Mouse (Mus musculus) lung, embryonic 16.5 days (tissue): ENCODE results near the gene Tmem9. TPM values are rescaled to one million over a fixed set of nuclear protein-coding genes. Genes with fewer than 3 reads are reported as not detected.

Source experiments
- ATAC-seq: fragments of 200-750 bp; cut with Nextera tagmentation; 2 replicates; pipeline ENCODE4 v1.8.0; 2017; ENCODE audit warnings: low read depth, mild to moderate bottlenecking, moderate library complexity
- H3K27ac ChIP-seq: fragments of 300-500 bp; sonication (generic); 2 replicates; pipeline ENCODE4 v1.5.1; 2014; ENCODE audit warnings: mild to moderate bottlenecking, control low read depth, low read length
- H3K27me3 ChIP-seq: fragments of 300-500 bp; sonication (generic); 2 replicates; pipeline ENCODE4 v1.6.1; 2014; ENCODE audit warnings: low read depth, low read length, mixed read lengths; ENCODE audit not compliant: control insufficient read depth, insufficient read depth
- H3K36me3 ChIP-seq: fragments of 300-500 bp; sonication (generic); 2 replicates; pipeline ENCODE4 v1.6.1; 2014; ENCODE audit warnings: low read length; ENCODE audit not compliant: control insufficient read depth, insufficient read depth
- H3K4me1 ChIP-seq: fragments of 300-500 bp; sonication (generic); replicated peaks from 2 replicates; pipeline ENCODE4 v1.6.1; 2014; ENCODE audit warnings: low read length, mixed read lengths; ENCODE audit not compliant: control insufficient read depth, insufficient read depth
- H3K4me2 ChIP-seq: fragments of 300-500 bp; sonication (generic); 2 replicates; pipeline ENCODE4 v1.6.1; 2014; ENCODE audit warnings: low read depth, low read length, control low read depth
- H3K4me3 ChIP-seq: fragments of 300-500 bp; sonication (generic); 2 replicates; pipeline ENCODE4 v1.5.1; 2014; ENCODE audit warnings: mild to moderate bottlenecking, low read length, control low read depth
- H3K9ac ChIP-seq: fragments of 300-500 bp; sonication (generic); 2 replicates; pipeline ENCODE4 v1.6.1; 2014; ENCODE audit warnings: low read length, control low read depth
- H3K9me3 ChIP-seq: fragments of 300-500 bp; sonication (generic); 2 replicates; pipeline ENCODE4 v1.6.1; 2016; ENCODE audit warnings: low read length; ENCODE audit not compliant: control insufficient read depth
- WGBS: fragments of 180-500 bp; shearing (Covaris S2); extraction: QIAGEN DNeasy Blood & Tissue Kit; methylation state at CpG from one replicate; pipeline ENCODE4 v1.1.7; 2014; 5-methylcytosine and 5-hydroxymethylcytosine counted together
- polyA plus RNA-seq: library from polyadenylated mRNA; unstranded; fragments of >200 nt; fragmentation: Nextera tagmentation; extraction: Ambion mirVana; gene quantifications from 2 replicates; pipeline ENCODE4 v1.2.1, GENCODE M21; 2015

Gene Tmem9
- polyA plus RNA-seq = 163 and 171 TPM in 2 replicates

GRCm38 (mm10) chr1:136007211-136008158 is at the start of gene Tmem9:
Gene Tmem9, plus strand, starts transcription at chr1:136008150.
- Histone ChIP-seq H3K4me3 (peak within 1 kb of the TSS; percentile 59), H3K27ac (no peak within 1 kb of the TSS), H3K4me1 (peaks cover 7% of the 10 kb centered on the region), H3K9ac (peak within 1 kb of the TSS; percentile 62), H3K36me3 (no peaks in the 10 kb centered on the region), H3K9me3 (no peaks in the 10 kb centered on the region), H3K27me3 (peaks cover 5% of the 10 kb centered on the region; the same call in 1 of the 2 replicates), H3K4me2 (peak within 1 kb of the TSS; percentile 80)
- WGBS = 4% methylated on average over 37 of the region's 37 CpGs
- peak; percentile 97 for ATAC-seq

- WGBS = 34% methylated on average over 4 of the region's 4 CpGs
- ATAC-seq = no peak
- Histone ChIP-seq H3K9ac (no peak overlapping the region), H3K36me3 (no peaks in the 10 kb centered on the region), H3K9me3 (no peaks in the 10 kb centered on the region), H3K4me3 (no peak overlapping the region), H3K4me2 (no peak overlapping the region), H3K27me3 (no peaks in the 10 kb centered on the region), H3K27ac (no peak overlapping the region), H3K4me1 (no peaks in the 10 kb centered on the region)
Measured at GRCm38 (mm10) chr1:135958483-135958882, 49.5 kb upstream of the Tmem9 start.

- no peak for ATAC-seq
- Histone ChIP-seq H3K4me1 (no peaks in the 10 kb centered on the region), H3K4me3 (no peak overlapping the region), H3K27me3 (no peaks in the 10 kb centered on the region), H3K9me3 (no peaks in the 10 kb centered on the region), H3K4me2 (no peak overlapping the region), H3K27ac (no peak overlapping the region), H3K9ac (no peak overlapping the region), H3K36me3 (no peaks in the 10 kb centered on the region)
- 44% methylated on average over 5 of the region's 5 CpGs for WGBS
Measured at GRCm38 (mm10) chr1:135963177-135963576, 44.8 kb upstream of the Tmem9 start.

DNA sequence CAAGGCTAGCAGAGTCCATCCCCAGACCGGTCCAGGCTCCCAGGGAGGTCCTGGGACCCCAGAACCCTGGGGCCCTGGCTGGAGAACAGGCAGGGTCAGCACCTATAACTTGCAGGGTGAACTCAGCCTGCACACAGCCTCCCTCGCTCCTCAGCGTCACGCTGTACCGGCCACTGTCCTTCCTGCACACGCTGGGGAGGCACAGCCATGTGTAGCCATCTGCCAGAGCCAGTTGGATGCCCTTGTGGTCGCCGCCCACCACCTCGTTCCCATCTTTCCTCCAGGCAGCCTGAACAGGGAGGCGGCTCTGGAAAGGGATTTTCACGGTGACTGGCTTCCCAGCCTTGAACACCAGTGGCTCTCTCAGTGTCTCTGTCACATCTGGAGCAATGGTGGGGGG is 43.4 kb upstream of the Tmem9 start:
- Histone ChIP-seq H3K36me3 (no peaks in the 10 kb centered on the region), H3K9ac (no peak overlapping the region), H3K27ac (no peak overlapping the region), H3K27me3 (no peaks in the 10 kb centered on the region), H3K4me1 (no peaks in the 10 kb centered on the region), H3K4me3 (no peak overlapping the region), H3K4me2 (no peak overlapping the region), H3K9me3 (no peaks in the 10 kb centered on the region)
- 73% methylated on average over 11 of the region's 11 CpGs for WGBS
- no peak for ATAC-seq

DNA sequence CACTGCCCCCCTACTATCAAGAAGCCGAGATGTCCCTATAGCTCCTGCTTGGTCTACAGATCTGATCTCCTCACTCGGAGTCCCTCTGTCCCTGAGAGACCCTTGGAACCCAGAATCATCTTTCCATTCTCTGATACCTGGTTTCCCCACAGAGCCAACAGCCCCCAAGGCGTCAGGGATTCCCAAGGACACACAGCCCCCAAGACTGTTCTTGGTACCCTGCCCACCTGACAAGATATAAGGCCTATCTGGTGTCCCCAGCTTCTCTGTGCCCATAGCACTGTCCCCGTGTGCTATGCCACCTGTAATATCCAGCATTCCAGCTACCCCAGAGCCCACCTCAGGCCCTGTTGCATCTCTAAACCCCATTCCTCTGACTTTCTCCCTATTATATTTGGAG is 40.2 kb upstream of the Tmem9 start:
- Histone ChIP-seq H3K27me3 (no peaks in the 10 kb centered on the region), H3K9me3 (no peaks in the 10 kb centered on the region), H3K4me3 (no peak overlapping the region), H3K27ac (no peak overlapping the region), H3K9ac (no peak overlapping the region), H3K4me2 (no peak overlapping the region), H3K4me1 (no peaks in the 10 kb centered on the region), H3K36me3 (no peaks in the 10 kb centered on the region)
- ATAC-seq = no peak
- 64% methylated on average over 4 of the region's 4 CpGs for WGBS

GRCm38 (mm10) chr1:135970486-135970885 is 37.5 kb upstream of the Tmem9 start:
- H3K4me1 ChIP-seq = no peaks in the 10 kb centered on the region
- H3K4me3 ChIP-seq = no peak overlapping the region
- H3K4me2 ChIP-seq = no peak overlapping the region
- H3K36me3 ChIP-seq = no peaks in the 10 kb centered on the region
- H3K9me3 ChIP-seq = no peaks in the 10 kb centered on the region
- no peak overlapping the region for H3K27ac ChIP-seq
- H3K27me3 ChIP-seq = no peaks in the 10 kb centered on the region
- 38% methylated on average over 2 of the region's 2 CpGs for WGBS
- no peak overlapping the region for H3K9ac ChIP-seq
- no peak for ATAC-seq

DNA sequence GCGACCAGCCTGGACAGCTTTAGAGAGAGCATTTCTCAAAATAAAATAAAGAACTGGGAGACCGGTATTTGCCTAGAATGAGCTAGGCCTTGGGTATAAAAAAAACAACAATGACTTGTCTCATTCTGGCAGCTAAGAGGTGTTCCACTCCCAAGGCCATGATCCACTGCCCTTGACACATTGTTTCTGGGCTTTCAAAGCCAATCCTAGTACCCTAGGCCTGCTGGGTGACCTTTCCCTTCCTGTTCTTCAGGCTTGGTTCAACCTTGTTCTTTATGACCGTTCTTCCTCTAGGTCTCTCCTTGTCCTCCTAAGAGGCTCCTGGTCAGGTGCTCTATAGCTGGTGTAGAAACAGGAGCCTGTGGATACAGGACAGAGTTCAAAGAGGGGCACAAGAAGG is 35.4 kb upstream of the Tmem9 start:
- Histone ChIP-seq H3K36me3 (no peaks in the 10 kb centered on the region), H3K27ac (no peak overlapping the region), H3K4me1 (no peaks in the 10 kb centered on the region), H3K9me3 (no peaks in the 10 kb centered on the region), H3K9ac (no peak overlapping the region), H3K4me2 (no peak overlapping the region), H3K4me3 (no peak overlapping the region), H3K27me3 (no peaks in the 10 kb centered on the region)
- ATAC-seq = no peak
- WGBS = 86% methylated on average over 3 of the region's 3 CpGs

DNA sequence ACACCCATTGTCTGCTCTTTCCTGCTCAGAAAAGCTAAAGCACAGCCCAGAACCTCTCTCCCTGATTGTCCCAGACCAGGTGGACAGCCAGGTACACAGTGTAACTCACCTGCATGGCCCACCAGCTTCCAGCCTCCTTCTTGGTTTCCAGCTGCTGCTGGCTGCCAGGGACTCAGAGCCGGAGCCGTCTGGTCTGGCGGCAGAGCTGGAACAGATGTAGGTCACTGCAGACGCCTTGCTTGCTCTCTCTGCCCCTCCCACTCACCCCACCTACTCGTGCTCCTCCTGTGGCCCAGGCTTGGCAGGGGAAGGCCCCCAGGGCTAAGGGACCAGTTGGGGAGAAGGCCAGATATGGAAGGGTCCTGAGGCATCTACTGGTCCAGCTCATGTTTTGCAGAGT is 23.8 kb upstream of the Tmem9 start:
- Histone ChIP-seq H3K4me2 (no peak overlapping the region), H3K4me3 (no peak overlapping the region), H3K9me3 (no peaks in the 10 kb centered on the region), H3K27ac (no peak overlapping the region), H3K4me1 (no peaks in the 10 kb centered on the region), H3K36me3 (no peaks in the 10 kb centered on the region), H3K9ac (no peak overlapping the region), H3K27me3 (no peaks in the 10 kb centered on the region)
- 14% methylated on average over 5 of the region's 5 CpGs for WGBS
- no peak for ATAC-seq

DNA sequence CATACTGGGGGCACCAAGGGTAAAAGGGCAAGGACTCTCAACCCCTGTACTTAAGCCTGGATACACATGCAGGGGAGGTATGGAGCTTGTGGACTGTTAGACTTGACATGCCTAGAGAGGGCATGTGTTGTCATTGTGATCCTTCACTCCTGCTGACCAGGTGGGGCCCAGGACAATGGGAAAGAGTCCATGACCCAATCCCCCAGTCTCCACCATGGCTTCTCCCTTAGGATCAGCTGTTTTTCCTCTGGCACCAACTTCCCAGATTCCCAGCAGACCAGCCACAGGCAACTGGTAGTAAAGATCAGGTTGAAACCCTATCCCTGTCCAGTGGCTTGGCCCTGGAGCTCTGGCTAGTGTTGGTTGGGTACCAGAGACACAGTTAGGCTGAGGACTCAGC is 18.1 kb upstream of the Tmem9 start:
- Histone ChIP-seq H3K9me3 (no peaks in the 10 kb centered on the region; the same call in 1 of the 2 replicates), H3K4me1 (no peaks in the 10 kb centered on the region), H3K4me3 (no peak overlapping the region), H3K9ac (no peak overlapping the region), H3K36me3 (no peaks in the 10 kb centered on the region), H3K27ac (no peak overlapping the region), H3K27me3 (no peaks in the 10 kb centered on the region), H3K4me2 (no peak overlapping the region)
- no peak for ATAC-seq
